Mouse (Mus musculus) spleen, adult 18-20 months (tissue): Measurements from ENCODE around the gene Mgp.
"Not testable (repeated sequence)": the region's sequence is repeated elsewhere in the genome, so short reads cannot be mapped to it uniquely, and the experiment has no call there.

Experiments
- DNase-seq, 2 experiments: peaks; one replicate each; pipeline ENCODE4 v3.0.0; 2022; ENCODE audit warnings: mixed read lengths in 2 of 2

Mgp gene

DNA sequence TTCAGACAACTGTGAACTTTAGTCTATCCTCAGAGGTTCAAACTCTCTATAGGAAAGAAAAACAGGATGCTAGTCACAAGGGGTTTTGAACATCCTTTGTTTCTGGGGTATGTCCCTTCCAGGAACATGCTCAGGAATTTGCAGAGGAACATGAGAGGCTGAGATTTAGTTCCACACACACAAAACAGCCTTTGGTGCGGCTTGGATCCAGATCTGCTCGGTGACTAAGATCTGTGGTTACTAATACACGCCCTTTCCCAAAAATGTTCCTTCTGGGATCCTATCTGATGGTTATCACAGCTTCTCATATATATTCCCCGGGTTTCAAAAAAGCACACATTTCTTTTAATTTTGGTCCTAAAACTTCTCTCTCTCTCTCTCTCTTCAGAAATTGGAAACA, 22.2 kb upstream of the Mgp start:
- no peak for DNase-seq

GRCm38 (mm10) chr6:136894532-136895339, 19.1 kb upstream of the Mgp start:
- DNase-seq, result no peak

DNA sequence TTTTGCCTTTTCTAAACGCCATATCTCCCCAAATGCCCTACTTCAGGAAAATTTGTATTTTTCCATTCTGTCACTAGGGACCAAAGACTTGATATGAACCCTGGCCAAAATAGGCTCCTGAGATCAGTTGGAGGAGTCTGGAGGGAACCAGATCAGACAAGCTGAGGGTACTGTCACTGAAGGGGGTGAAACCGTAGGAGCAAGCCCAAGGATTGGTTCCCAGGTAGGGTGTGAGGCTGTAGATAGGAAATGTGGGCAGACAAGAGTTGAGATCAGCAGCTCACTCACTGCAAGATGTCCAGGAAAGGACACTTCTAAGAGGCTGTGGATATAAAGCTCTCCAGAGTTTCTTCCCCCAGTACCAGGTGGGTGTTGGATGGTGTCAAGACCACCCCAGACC, 16.4 kb upstream of the Mgp start:
- no peak for DNase-seq

- no peak for DNase-seq
These were observed 13.9 kb upstream of the Mgp start for GRCm38 (mm10) chr6:136889554-136889953.

DNA sequence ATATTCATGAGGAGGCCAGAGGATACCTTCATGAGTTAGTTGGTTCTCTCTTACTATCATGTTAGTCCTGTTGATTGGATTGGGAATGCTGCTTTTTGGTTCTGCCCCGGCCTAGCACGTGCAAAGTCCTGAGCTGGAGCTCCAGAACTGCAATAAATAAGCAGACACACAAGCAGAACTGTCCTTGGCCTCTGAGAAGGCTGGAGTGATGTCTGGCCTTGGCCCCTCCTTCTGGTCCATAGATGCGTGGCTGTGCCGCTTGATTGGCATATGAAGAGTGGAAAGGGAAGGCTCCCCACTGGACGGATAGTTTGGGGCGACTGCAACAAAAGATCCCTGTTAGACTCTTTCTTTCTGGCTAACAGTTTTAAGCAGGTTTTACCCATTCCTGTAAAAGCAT, 13.4 kb upstream of the Mgp start:
- DNase-seq, result no peak

GRCm38 (mm10) chr6:136887854-136888253, 12.2 kb upstream of the Mgp start:
- no peak for DNase-seq

- DNase-seq, result not testable (repeated sequence)
These were observed 9.1 kb upstream of the Mgp start for GRCm38 (mm10) chr6:136884766-136885165.

GRCm38 (mm10) chr6:136883961-136884360, 8.3 kb upstream of the Mgp start:
- DNase-seq, result no peak

- DNase-seq, result no peak
These were observed 7.8 kb upstream of the Mgp start for GRCm38 (mm10) chr6:136883431-136883915.

DNA sequence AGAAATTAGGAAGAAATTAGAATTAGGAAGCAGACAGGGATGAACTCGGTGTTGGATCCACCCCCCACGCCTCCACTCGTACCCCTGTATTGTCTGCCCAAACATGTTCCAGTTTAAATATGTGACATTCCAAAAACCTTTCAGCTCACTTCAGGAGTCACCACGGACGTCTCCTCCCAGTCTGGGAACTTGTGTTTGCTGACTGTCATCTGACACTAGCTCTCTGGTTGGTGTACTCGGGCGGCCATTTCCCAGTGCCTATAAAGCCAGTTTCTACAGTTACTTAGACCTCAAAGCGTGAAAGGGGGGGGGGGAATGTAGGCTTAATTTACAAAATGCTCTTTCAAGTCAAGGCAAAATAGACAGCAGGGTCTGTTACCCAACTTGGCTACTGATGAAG, 6.1 kb upstream of the Mgp start:
- DNase-seq, result no peak

- no peak for DNase-seq
These were observed 1.0 kb downstream of the Mgp start for GRCm38 (mm10) chr6:136874599-136874998.

- no peak for DNase-seq
These were observed 6.7 kb downstream of the Mgp start for GRCm38 (mm10) chr6:136868921-136869320.

DNA sequence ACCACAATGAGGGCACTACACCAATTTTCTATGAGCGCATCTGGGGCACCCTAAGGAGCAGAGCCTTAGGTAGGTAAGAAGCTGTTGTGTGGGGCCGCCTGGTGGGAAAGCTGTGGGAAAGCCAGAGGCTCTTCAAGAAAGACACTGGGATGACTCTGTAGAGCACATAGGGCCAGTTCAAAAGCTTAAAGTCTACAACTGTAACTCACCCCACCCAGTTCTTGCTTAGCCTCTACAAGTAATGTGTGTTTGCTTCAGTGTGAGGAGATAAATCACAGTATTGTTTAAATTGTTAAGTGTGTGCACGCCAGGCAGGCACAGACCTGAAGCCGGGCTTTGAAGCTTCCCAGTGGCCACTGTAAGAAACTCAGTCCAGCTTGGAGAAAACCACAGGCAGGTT, 9.5 kb downstream of the Mgp start:
- DNase-seq, result no peak

GRCm38 (mm10) chr6:136865360-136865759, 10.3 kb downstream of the Mgp start:
- DNase-seq, result no peak

DNA sequence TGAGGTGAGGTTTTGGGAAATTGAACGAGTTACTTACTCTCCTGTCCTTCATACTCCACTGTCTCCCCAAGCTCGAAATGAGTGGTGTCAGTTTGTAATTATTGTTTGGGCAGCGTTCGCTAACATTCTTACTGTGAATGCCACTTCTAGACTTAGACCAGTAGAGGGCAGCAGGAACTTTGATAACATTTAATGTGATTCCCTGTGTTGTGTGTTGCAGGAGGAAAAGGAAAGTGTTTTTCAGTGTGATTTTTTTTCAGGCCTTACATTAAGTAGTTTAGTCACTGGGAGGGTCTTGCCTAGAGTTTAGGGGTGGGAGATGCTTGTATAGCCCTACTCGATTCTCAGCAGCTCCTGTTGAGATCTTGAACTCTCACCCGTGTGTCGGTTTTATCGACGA, 14.6 kb downstream of the Mgp start:
- DNase-seq, result no peak

GRCm38 (mm10) chr6:136858420-136858819, 17.2 kb downstream of the Mgp start:
- no peak for DNase-seq

DNA sequence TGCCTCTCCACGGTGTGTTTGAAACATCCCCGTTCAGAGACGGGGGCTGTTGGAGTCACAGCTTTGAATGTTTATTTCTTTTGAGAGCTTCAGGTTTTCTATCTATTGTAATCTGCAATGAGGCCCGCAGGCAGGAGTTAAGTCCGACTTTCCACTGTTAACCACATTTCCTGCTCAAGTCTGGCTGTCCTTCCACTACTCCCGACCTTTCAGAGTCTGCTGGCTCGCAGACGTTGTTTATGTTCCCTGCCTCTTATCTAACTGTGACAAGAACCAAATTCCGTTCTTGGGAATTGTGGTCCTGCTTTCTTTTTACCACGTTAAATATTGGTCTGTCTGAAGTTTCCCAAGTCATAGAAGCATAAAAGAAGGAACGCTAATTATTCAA, 17.8 kb downstream of the Mgp start:
- DNase-seq, result no peak

DNA sequence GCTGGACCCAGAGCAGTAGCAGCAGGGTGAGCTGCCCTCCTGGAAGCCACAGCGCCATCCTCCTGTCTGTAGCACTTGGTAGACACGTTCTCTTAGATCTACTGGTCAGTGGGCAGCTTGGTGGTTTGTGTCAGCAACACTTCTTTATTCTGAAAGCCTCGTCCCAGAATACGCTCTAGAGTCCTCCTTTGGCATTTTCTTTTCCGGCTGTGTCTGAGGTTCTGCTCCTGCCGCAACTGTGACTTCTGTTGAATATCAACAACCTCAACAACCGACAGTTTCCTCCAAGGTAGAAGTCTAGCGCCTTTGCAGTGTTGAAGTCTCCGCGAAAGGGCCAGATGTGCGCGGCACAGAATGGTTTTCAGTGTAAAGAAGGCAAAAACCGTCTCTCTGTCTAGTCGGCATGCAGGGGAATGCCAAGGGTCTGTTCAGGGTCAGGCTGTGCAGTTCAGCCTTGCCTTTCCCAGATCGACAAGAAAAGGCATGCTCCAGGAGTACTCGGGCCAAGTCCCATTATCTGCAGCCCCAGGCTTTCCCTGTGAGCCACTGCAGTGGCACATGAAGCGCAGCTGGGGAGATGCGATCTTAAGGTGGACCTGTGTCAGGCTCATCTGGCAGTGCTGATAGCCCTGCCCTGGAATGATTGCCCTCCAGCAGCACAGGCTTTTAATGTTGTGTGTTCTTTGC, 18.3 kb downstream of the Mgp start, which contains the start of gene Art4:
Gene Art4 (minus strand): TSS at position 548 of the 687 bp plus-strand sequence.
- DNase-seq, result peak in 1 of 2 experiments; percentile 10

DNA sequence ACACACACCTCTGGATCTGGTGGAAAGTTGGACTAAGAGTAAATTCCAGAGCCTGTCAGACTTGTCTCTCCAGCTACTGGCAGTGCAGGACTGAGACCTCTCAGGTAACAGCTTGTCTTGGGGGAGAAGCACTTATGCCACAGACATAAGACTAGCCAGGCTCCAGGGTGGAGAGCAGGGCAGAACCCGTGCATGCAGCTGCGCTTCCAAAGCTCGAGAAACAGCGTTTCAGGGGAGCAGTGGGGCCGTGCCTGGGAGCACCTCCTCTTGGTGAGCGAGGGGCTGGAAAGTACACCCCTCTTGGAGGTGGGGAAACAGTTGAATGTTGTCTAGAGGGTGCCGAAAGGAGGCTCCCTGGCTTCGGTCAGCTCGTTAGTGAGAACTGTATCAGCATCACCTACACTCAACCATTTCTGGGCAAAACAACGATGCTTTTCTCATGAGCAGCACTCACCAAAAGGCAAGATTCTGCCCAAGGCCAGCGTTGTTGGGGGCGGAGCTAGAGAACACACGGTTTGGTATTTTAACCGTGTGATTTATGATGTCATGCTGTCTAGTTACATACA, 19.5 kb downstream of the Mgp start:
- no peak for DNase-seq

DNA sequence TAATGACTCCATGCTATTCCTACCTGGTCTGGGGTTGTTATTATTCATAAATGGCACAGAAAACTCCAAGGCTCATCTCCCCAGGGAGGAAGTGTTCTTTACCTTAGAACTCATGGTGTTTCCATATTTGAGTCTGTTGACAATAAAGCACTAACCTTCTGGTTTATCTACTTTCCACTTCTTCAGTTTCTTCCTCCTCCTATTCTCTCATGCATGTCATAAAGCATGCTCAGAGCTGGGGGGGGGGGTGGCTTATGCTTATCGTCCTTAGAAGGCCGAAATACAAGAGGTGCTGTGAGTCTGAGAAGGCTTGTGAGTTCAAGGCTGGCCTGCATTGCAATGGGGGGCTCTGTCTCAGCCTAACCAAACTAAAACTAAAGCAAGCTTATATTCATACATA, 20.4 kb downstream of the Mgp start:
- DNase-seq, result no peak

DNA sequence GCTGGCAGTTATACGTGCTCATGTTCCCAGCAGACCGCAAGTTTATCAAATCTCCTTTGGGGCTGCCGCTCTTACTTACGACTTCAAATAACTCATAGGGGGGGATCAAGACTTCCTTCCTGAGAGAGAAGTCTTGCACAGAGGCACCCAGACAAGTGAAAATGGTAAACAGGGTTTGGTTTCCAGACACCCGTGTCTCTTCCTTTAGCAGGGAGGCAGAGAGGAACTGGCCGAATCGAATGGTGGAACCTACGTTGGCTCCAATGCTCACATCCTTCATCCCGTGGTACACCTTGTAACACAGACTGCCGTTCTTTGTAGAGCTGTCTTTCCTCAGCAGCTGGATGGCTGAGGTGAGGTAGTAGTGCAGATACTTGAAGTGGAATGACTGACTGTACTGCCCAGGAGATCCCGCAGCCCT, 21.3 kb downstream of the Mgp start:
- peak in 1 of 2 experiments; percentile 22 for DNase-seq

DNA sequence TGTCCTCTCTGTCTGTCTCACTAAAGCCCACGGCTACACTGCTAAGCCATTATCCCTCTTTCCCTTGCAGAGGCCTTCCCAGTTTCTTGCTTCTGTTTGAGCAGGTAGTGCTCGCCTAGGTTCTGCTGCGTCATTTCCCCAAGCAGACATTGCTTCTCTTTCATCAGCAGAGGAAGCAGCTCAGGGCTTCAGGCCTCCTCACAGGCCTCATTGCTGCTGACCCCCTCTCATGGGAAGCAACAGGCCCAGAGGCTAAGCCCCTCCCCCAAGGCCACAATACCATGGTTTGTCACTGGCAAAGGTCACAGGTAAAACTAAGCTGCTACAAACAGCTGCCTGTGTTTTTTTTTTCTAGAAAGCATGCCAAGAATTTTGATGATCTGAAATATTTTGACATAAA, 22.9 kb downstream of the Mgp start:
- no peak for DNase-seq

- no peak for DNase-seq
These were observed 23.3 kb downstream of the Mgp start for GRCm38 (mm10) chr6:136852348-136852747.

DNA sequence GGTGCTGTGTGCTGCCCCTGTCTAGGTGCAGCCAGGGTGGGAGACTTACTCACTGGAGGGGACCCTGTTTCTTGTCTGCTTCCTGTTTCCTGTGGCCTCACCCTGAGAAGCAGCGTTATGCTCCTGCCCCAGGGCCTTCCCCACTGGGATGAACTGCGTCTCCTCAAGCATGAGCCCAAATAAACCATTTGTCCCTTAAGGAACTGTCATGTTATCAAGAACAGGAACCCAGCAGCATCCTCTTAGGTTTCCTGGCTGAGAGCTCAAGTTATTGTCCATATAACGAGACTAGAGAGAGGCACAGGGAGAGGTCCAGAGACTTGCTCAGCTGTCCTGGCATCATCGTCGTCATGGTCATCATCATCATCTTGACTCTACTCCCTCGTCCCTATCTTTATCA, 25.4 kb downstream of the Mgp start:
- no peak for DNase-seq
